Mouse (Mus musculus) liver, adult 2 months (tissue): Measurements from ENCODE around the gene Actbl2. TPM values are rescaled to one million over a fixed set of nuclear protein-coding genes. Genes with fewer than 3 reads are reported as not detected.

ENCODE experiments used
- DNase-seq: peaks from one replicate; pipeline ENCODE4 v3.0.0-alpha.2; 2011; ENCODE audit warnings: low read depth, low spot score; ENCODE audit errors: extremely low read depth
- H3K27ac ChIP-seq: fragments of 200-500 bp; replicated peaks from 2 replicates; pipeline ENCODE4 v1.5.1; 2012; ENCODE audit warnings: low read depth, mild to moderate bottlenecking, control low read depth, inconsistent platforms, low read length; ENCODE audit not compliant: insufficient read depth
- H3K27me3 ChIP-seq: fragments of 200-500 bp; 2 replicates; pipeline ENCODE4 v1.6.1; 2012; ENCODE audit warnings: mild to moderate bottlenecking, moderate library complexity, low read length, inconsistent platforms; ENCODE audit not compliant: control insufficient read depth, insufficient read depth
- H3K36me3 ChIP-seq: fragments of 200-500 bp; 2 replicates; pipeline ENCODE4 v1.6.1; 2012; ENCODE audit warnings: low read length, inconsistent platforms; ENCODE audit not compliant: control insufficient read depth, insufficient read depth
- H3K4me1 ChIP-seq: fragments of 200-500 bp; 2 replicates; pipeline ENCODE4 v1.6.1; 2011; ENCODE audit warnings: low read length; ENCODE audit not compliant: control insufficient read depth, insufficient read depth
- H3K4me3 ChIP-seq: fragments of 200-500 bp; 2 replicates; pipeline ENCODE4 v1.5.1; 2011; ENCODE audit warnings: low read depth, mild to moderate bottlenecking, control low read depth, low read length, moderate library complexity; ENCODE audit not compliant: insufficient read depth
- H3K79me2 ChIP-seq: fragments of 200-500 bp; 2 replicates; pipeline ENCODE4 v1.6.1; 2012; ENCODE audit warnings: inconsistent platforms, mild to moderate bottlenecking, low read length, moderate library complexity; ENCODE audit not compliant: control insufficient read depth, insufficient read depth
- H3K9ac ChIP-seq: fragments of 200-500 bp; 2 replicates; pipeline ENCODE4 v1.6.1; 2012; ENCODE audit warnings: low read depth, mild to moderate bottlenecking, control low read depth, inconsistent platforms, low read length
- CTCF ChIP-seq: fragments of 200-500 bp; IDR thresholded peaks from 2 replicates; pipeline ENCODE4 v1.5.1; 2011; ENCODE audit warnings: low read depth, low read length, control low read depth
- POLR2A ChIP-seq: fragments of 200-500 bp; IDR thresholded peaks from 2 replicates; pipeline ENCODE4 v1.6.1; 2011; ENCODE audit warnings: low read length, control low read depth; ENCODE audit not compliant: insufficient read depth; ENCODE audit errors: extremely low read depth
- WGBS: fragments of 180-500 bp; shearing (Covaris S2); methylation state at CpG from one replicate; pipeline ENCODE4 v1.1.7; 2018; 5-methylcytosine and 5-hydroxymethylcytosine counted together
- polyA plus RNA-seq: library from polyadenylated mRNA; depleted of rRNA; stranded (reverse); fragments of >200 nt; gene quantifications from 2 replicates; pipeline ENCODE4 v1.2.3, GENCODE M21; 2012
- total RNA-seq: library from RNA; depleted of rRNA; stranded (reverse); fragments of >200 nt; gene quantifications from 2 replicates; pipeline ENCODE4 v1.2.3, GENCODE M21; 2014

Actbl2 gene
- total and polyA plus RNA-seq, 2 experiments, result not detected

GRCm38 (mm10) chr13:111286461-111287385 is 31.9 kb downstream of the Actbl2 start:
- TF ChIP-seq POLR2A, result no peak
- TF ChIP-seq CTCF, result no peak
- H3K4me1 ChIP-seq, result no peaks in the 10 kb centered on the region; the same call in 1 of the 2 replicates
- H3K36me3 ChIP-seq, result no peaks in the 10 kb centered on the region
- WGBS, result 59% methylated on average over 10 of the region's 10 CpGs
- no peaks in the 10 kb centered on the region for H3K79me2 ChIP-seq
- peak; percentile 55 for DNase-seq
- no peak overlapping the region for H3K4me3 ChIP-seq
- no peak overlapping the region for H3K9ac ChIP-seq
- peak overlapping the region; percentile 32 for H3K27ac ChIP-seq
- H3K27me3 ChIP-seq, result no peaks in the 10 kb centered on the region

GRCm38 (mm10) chr13:111291161-111291957 is 36.5 kb downstream of the Actbl2 start:
- 48% methylated on average over 17 of the region's 17 CpGs for WGBS
- TF ChIP-seq POLR2A (no peak), CTCF (no peak)
- DNase-seq, result peak; percentile 45
- H3K4me3 ChIP-seq, result no peak overlapping the region
- H3K4me1 ChIP-seq, result peaks cover 2% of the 10 kb centered on the region
- 0 out of 2 replicates have a peak overlapping the region, but pooled peaks have one; percentile 0 for H3K27ac ChIP-seq
- H3K27me3 ChIP-seq, result peaks cover 3% of the 10 kb centered on the region; the same call in 1 of the 2 replicates
- no peaks in the 10 kb centered on the region for H3K36me3 ChIP-seq
- H3K9ac ChIP-seq, result no peak overlapping the region
- H3K79me2 ChIP-seq, result no peaks in the 10 kb centered on the region

- Histone ChIP-seq H3K36me3 (no peaks in the 10 kb centered on the region), H3K27me3 (peaks cover 3% of the 10 kb centered on the region; the same call in 1 of the 2 replicates), H3K4me1 (peaks cover 2% of the 10 kb centered on the region; the same call in 1 of the 2 replicates), H3K9ac (no peak overlapping the region), H3K4me3 (no peak overlapping the region), H3K27ac (no peak overlapping the region), H3K79me2 (no peaks in the 10 kb centered on the region)
- TF ChIP-seq CTCF (no peak), POLR2A (no peak)
- no peak for DNase-seq
- 32% methylated on average over 7 of the region's 7 CpGs for WGBS
These were observed 37.2 kb downstream of the Actbl2 start for GRCm38 (mm10) chr13:111291958-111292493.

GRCm38 (mm10) chr13:111293478-111293877 is 38.7 kb downstream of the Actbl2 start:
- no peak overlapping the region for H3K9ac ChIP-seq
- DNase-seq, result no peak
- no peaks in the 10 kb centered on the region for H3K79me2 ChIP-seq
- H3K4me3 ChIP-seq, result no peak overlapping the region
- WGBS, result 97% methylated on average over 2 of the region's 2 CpGs
- peaks cover 2% of the 10 kb centered on the region; the same call in 1 of the 2 replicates for H3K4me1 ChIP-seq
- H3K27me3 ChIP-seq, result peaks cover 3% of the 10 kb centered on the region; the same call in 1 of the 2 replicates
- no peak overlapping the region for H3K27ac ChIP-seq
- H3K36me3 ChIP-seq, result no peaks in the 10 kb centered on the region
- no peak for TF ChIP-seq CTCF
- TF ChIP-seq POLR2A, result no peak

GRCm38 (mm10) chr13:111294965-111295494 is 40.2 kb downstream of the Actbl2 start:
- Histone ChIP-seq H3K27me3 (peaks cover 7% of the 10 kb centered on the region; the same call in 1 of the 2 replicates), H3K4me3 (no peak overlapping the region), H3K79me2 (no peaks in the 10 kb centered on the region), H3K4me1 (peaks cover 2% of the 10 kb centered on the region; the same call in 1 of the 2 replicates), H3K9ac (no peak overlapping the region), H3K27ac (no peak overlapping the region), H3K36me3 (no peaks in the 10 kb centered on the region)
- TF ChIP-seq CTCF (no peak), POLR2A (no peak)
- WGBS, result 19% methylated on average over 4 of the region's 4 CpGs
- peak; percentile 79 for DNase-seq
